8 mouse cellular contexts compared by ENCODE assay signal in genomic region chr5:75155281-75155680, GRCm38 (mm10). TPM values are rescaled to one million over a fixed set of nuclear protein-coding genes. Genes with fewer than 3 reads are reported as not detected.
A peak's percentile ranks its signal among the peaks of the same experiment; 100 is the strongest.
DNase-seq lines count a peak whose midpoint lies in the region; ATAC-seq and TF ChIP-seq lines count a peak whose summit lies in the region.
"Had no signal": no experiment of that assay in that cellular context is flagged by ENCODE, and none has a peak within 500 bp of the region (broad histone marks: within the 10 kb centered on the region; RNA-seq: fewer than 3 reads in every experiment).

No protein-coding gene starts in this region.

- peaks cover 17% of the 10 kb centered on the region; the same call in 1 of the 2 replicates for H3K4me1 ChIP-seq in lung, embryonic 15.5 days
- peaks cover 51% of the 10 kb centered on the region for H3K4me1 ChIP-seq in forebrain, embryonic 13.5 days
- peaks cover 30% of the 10 kb centered on the region for H3K4me1 ChIP-seq in limb, embryonic 12.5 days (replicated peaks)
- H3K4me1 ChIP-seq in small intestine, adult 2 months (ENCODE audit: control insufficient read depth, insufficient read depth, insufficient read length, low read length): peaks cover 15% of the 10 kb centered on the region

- peak overlapping the region; percentile 88 for H3K4me2 ChIP-seq in lung, embryonic 15.5 days
- H3K4me2 ChIP-seq in forebrain, embryonic 13.5 days: peak overlapping the region; percentile 76
- H3K4me2 ChIP-seq in limb, embryonic 12.5 days: peak overlapping the region; percentile 64

- TF ChIP-seq CTCF in small intestine, adult 2 months (IDR thresholded peaks at IDR 0.05; ENCODE audit: extremely low read depth, insufficient read length, insufficient replicate concordance, low read depth, low read length): no peak

- no peaks in the 10 kb centered on the region for H3K36me3 ChIP-seq in lung, embryonic 15.5 days
- no peaks in the 10 kb centered on the region for H3K36me3 ChIP-seq in forebrain, embryonic 13.5 days (ENCODE audit: poor library complexity, severe bottlenecking)
- peaks cover 23% of the 10 kb centered on the region for H3K36me3 ChIP-seq in limb, embryonic 12.5 days
- H3K36me3 ChIP-seq in small intestine, adult 2 months (ENCODE audit: control insufficient read depth, insufficient read depth, low read length): no peaks in the 10 kb centered on the region

- peak overlapping the region; percentile 61 for H3K9ac ChIP-seq in lung, embryonic 15.5 days
- no peak overlapping the region for H3K9ac ChIP-seq in forebrain, embryonic 13.5 days
- H3K9ac ChIP-seq in limb, embryonic 12.5 days (replicated peaks): peak overlapping the region; percentile 100

- peak overlapping the region; percentile 55 for H3K4me3 ChIP-seq in lung, embryonic 15.5 days
- H3K4me3 ChIP-seq in forebrain, embryonic 13.5 days: peak overlapping the region; percentile 40
- peak overlapping the region; percentile 89 for H3K4me3 ChIP-seq in limb, embryonic 12.5 days (replicated peaks)
- H3K4me3 ChIP-seq in small intestine, adult 2 months (ENCODE audit: low read depth, low read length): peak overlapping the region; percentile 57
- H3K4me3 ChIP-seq: erythroblast, embryonic 14.5 days had no signal

- TF ChIP-seq POLR2A in small intestine, adult 2 months (IDR thresholded peaks at IDR 0.05; ENCODE audit: low read depth, low read length): no peak

- ATAC-seq in lung, embryonic 15.5 days (ENCODE audit: borderline replicate concordance, extremely low read depth, low FRiP score, low TSS enrichment): no peak
- no peak for ATAC-seq in forebrain, embryonic 13.5 days
- ATAC-seq in limb, embryonic 12.5 days (ENCODE audit: insufficient number of reproducible peaks, insufficient read depth, low FRiP score, low TSS enrichment, low read depth): no peak
- no peak for ATAC-seq in CD4-positive, CD25-positive, alpha-beta regulatory T cell, adult 4 months

- no peak for DNase-seq in lung, postnatal 36 days
- DNase-seq in yolk sac, embryonic 10.5 days (ENCODE audit: low spot score): no peak

- H3K27ac ChIP-seq in lung, embryonic 15.5 days: peak overlapping the region; percentile 92
- H3K27ac ChIP-seq in forebrain, embryonic 13.5 days: no peak overlapping the region
- H3K27ac ChIP-seq in limb, embryonic 12.5 days: peak overlapping the region; percentile 100
- no peak overlapping the region for H3K27ac ChIP-seq in small intestine, adult 2 months (ENCODE audit: insufficient read depth, low read depth, low read length)

- 1% methylated on average over 7 of the region's 9 CpGs for WGBS in lung, embryonic 15.5 days
- 1% methylated on average over 8 of the region's 9 CpGs for WGBS in forebrain, embryonic 13.5 days
- 0% methylated on average over 7 of the region's 9 CpGs for WGBS in limb, embryonic 12.5 days
- WGBS in small intestine, adult 2 months: 5% methylated on average over 7 of the region's 9 CpGs

- no peaks in the 10 kb centered on the region for H3K9me3 ChIP-seq in lung, embryonic 15.5 days
- no peaks in the 10 kb centered on the region for H3K9me3 ChIP-seq in forebrain, embryonic 13.5 days (replicated peaks)
- no peaks in the 10 kb centered on the region for H3K9me3 ChIP-seq in limb, embryonic 12.5 days

- peaks cover 41% of the 10 kb centered on the region for H3K27me3 ChIP-seq in lung, embryonic 15.5 days
- peaks cover 81% of the 10 kb centered on the region for H3K27me3 ChIP-seq in forebrain, embryonic 13.5 days
- H3K27me3 ChIP-seq in limb, embryonic 12.5 days: peaks cover 8% of the 10 kb centered on the region; the same call in 1 of the 2 replicates
- peaks cover 45% of the 10 kb centered on the region for H3K27me3 ChIP-seq in small intestine, adult 2 months (ENCODE audit: control insufficient read depth, insufficient read depth, low read length)

RNA-seq across cellular contexts. Expression of gene Pdgfra, which starts 3.2 kb away (rescaled TPM):
- 39.5 and 43.6 TPM in 2 replicates for polyA plus RNA-seq in lung, embryonic 15.5 days (2015; fragmentation: Nextera tagmentation; extraction: Ambion mirVana)
- 4.1 and 4.9 TPM in 2 replicates for polyA plus RNA-seq in forebrain, embryonic 13.5 days (2015; fragmentation: Nextera tagmentation; extraction: Ambion mirVana)
- polyA plus RNA-seq in limb, embryonic 12.5 days (2016; fragmentation: Nextera tagmentation; extraction: Ambion mirVana): 148 and 159 TPM in 2 replicates
- polyA plus RNA-seq in small intestine, adult 2 months (2012; rRNA removed): 8.3 and 13.9 TPM in 2 replicates
- polyA plus RNA-seq in CD4-positive, CD25-positive, alpha-beta regulatory T cell, adult 4 months (2017; shearing (Covaris generic)): under 1 TPM in 1 of 2 experiments, not detected in 1; 0.66 TPM
- polyA plus RNA-seq: erythroblast, embryonic 14.5 days had no signal

Comparison
In these comparisons a context has a peak if more than half of its experiments do, and no peak if none do; other contexts are left out.
1. H3K27ac ChIP-seq: peak in lung, embryonic 15.5 days (single experiment) and limb, embryonic 12.5 days (single experiment); none in forebrain, embryonic 13.5 days (single experiment) and small intestine, adult 2 months (single experiment).
2. Peak in every context shown above with its lines, with median percentiles within 50 percentile points of each other: H3K4me2 ChIP-seq and H3K4me3 ChIP-seq.